Mouse (Mus musculus) midbrain, embryonic 16.5 days (tissue): Measurements from ENCODE around the gene Ptgis. TPM values are rescaled to one million over a fixed set of nuclear protein-coding genes. Genes with fewer than 3 reads are reported as not detected.

Source experiments
- ATAC-seq: fragments of 200-750 bp; cut with Nextera tagmentation; 2 replicates; pipeline ENCODE4 v1.8.0; 2017; ENCODE audit warnings: moderate TSS enrichment
- H3K27ac ChIP-seq: fragments of 300-500 bp; sonication (generic); 2 replicates; pipeline ENCODE4 v1.5.1; 2014; ENCODE audit warnings: mild to moderate bottlenecking, low read length, mixed read lengths
- H3K27me3 ChIP-seq: fragments of 300-500 bp; sonication (generic); 2 replicates; pipeline ENCODE4 v1.6.1; 2014; ENCODE audit warnings: low read depth, low read length, mixed read lengths; ENCODE audit not compliant: control insufficient read depth, insufficient read depth
- H3K36me3 ChIP-seq: fragments of 300-500 bp; sonication (generic); 2 replicates; pipeline ENCODE4 v1.6.1; 2014; ENCODE audit warnings: mild to moderate bottlenecking, low read length, moderate library complexity, mixed read lengths; ENCODE audit not compliant: control insufficient read depth, insufficient read depth
- H3K4me1 ChIP-seq: fragments of 300-500 bp; sonication (generic); 2 replicates; pipeline ENCODE4 v1.6.1; 2014; ENCODE audit warnings: mild to moderate bottlenecking, low read length, mixed read lengths; ENCODE audit not compliant: control insufficient read depth, insufficient read depth
- H3K4me2 ChIP-seq: fragments of 300-500 bp; sonication (generic); 2 replicates; pipeline ENCODE4 v1.6.1; 2014; ENCODE audit warnings: mild to moderate bottlenecking, low read length, mixed read lengths
- H3K4me3 ChIP-seq: fragments of 300-500 bp; sonication (generic); 2 replicates; pipeline ENCODE4 v1.5.1; 2014; ENCODE audit warnings: low read depth, mild to moderate bottlenecking, low read length, moderate library complexity, mixed read lengths
- H3K9ac ChIP-seq: fragments of 300-500 bp; sonication (generic); 2 replicates; pipeline ENCODE4 v1.6.1; 2014; ENCODE audit warnings: low read depth, low read length, mixed read lengths
- H3K9me3 ChIP-seq: fragments of 300-500 bp; sonication (generic); replicated peaks from 2 replicates; pipeline ENCODE4 v1.6.1; 2014; ENCODE audit warnings: mild to moderate bottlenecking, low read length, mixed read lengths; ENCODE audit not compliant: control insufficient read depth, poor library complexity, severe bottlenecking
- WGBS: fragments of 180-500 bp; shearing (Covaris S2); extraction: QIAGEN DNeasy Blood & Tissue Kit; methylation state at CpG from one replicate; pipeline ENCODE4 v1.1.7; 2014; 5-methylcytosine and 5-hydroxymethylcytosine counted together
- polyA plus RNA-seq: library from polyadenylated mRNA; unstranded; fragments of >200 nt; fragmentation: Nextera tagmentation; extraction: Ambion mirVana; gene quantifications from 2 replicates; pipeline ENCODE4 v1.2.1, GENCODE M21; 2015

The Ptgis gene
- polyA plus RNA-seq, 1 experiment from 2014 or later: 3.4 TPM

DNA sequence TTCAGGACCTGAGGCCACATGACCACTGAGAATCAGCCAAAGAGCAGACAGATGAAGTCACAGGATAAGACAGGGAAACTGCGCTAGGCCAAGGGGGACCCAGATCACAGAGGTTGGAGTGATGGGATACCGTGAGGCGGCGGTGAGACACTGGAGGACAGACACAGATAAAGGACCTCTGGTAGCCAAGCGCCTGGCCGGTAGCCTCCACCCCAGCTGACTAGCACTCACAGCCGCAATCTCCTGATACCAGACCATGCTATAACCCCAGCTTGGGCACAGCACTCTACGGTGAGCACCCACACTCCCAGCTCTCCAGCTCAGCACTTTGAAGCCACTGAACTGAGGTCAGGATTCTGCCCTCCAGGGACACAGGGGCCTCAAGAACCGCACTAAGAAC, 76.8 kb downstream of the Ptgis start:
- ATAC-seq: no peak

DNA sequence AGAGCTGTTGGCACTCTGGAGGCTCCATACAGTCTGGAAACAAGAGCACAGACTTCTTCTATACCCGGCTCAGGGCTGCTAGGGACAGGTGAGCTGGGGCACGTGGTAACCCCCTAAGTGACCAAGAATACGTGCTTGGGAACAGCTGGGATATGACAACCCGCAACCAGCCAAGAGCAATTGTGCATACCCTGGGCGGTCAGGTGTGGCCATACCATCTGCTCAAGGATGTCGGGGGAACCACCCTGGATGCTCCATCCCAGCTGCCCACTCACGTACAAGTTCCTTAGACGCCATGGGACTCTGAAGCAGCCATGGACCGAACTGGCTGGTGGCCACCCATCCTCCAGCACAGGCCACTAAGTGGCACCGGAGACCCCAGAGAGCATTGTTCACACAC, 77.3 kb downstream of the Ptgis start:
- no peak for ATAC-seq
- WGBS: 95% methylated on average over 10 of the region's 10 CpGs
- H3K9ac ChIP-seq: no peak overlapping the region

More for the DNA sequence above, 76.8 kb downstream of the Ptgis start:
- Histone ChIP-seq H3K27me3 (no peaks in the 10 kb centered on the region), H3K9me3 (no peaks in the 10 kb centered on the region), H3K4me2 (no peak overlapping the region), H3K9ac (no peak overlapping the region), H3K4me3 (no peak overlapping the region), H3K27ac (no peak overlapping the region), H3K4me1 (no peaks in the 10 kb centered on the region), H3K36me3 (peaks cover 2% of the 10 kb centered on the region; the same call in 1 of the 2 replicates)
- WGBS: 96% methylated on average over 9 of the region's 9 CpGs

DNA sequence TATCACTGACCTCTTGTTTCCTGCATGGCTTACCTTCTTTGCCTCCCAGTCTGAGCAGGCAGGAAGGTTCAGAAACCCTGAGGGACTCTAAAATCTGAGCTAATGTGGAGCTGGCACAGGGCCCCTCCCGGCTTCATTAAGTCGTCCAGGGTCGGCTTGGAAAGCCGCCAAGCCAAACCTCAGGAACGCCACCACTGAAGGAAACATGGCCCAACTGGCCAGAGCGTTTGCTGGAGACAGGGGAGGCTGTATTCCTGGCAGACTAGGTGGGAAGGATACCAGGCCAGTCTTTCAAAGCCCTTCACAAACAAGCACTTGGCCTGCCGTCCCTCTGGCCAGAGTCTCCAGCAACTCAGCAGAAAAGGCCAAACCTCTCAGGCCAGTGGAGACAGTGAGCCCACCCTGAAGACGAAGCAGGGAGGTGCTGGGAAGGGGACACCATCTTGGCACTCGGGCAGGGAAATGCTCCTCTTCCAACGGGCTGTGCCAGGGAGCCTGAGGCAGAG, 77.8 kb downstream of the Ptgis start:
- WGBS: 71% methylated on average over 10 of the region's 10 CpGs
- ATAC-seq: no peak

More for the DNA sequence above, 77.3 kb downstream of the Ptgis start:
- Histone ChIP-seq H3K9me3 (no peaks in the 10 kb centered on the region), H3K4me2 (no peak overlapping the region), H3K4me3 (no peak overlapping the region), H3K27me3 (no peaks in the 10 kb centered on the region), H3K4me1 (no peaks in the 10 kb centered on the region), H3K27ac (no peak overlapping the region), H3K36me3 (peaks cover 2% of the 10 kb centered on the region; the same call in 1 of the 2 replicates)

GRCm38 (mm10) chr2:167159721-167160120, 80.7 kb downstream of the Ptgis start:
- ATAC-seq: no peak

More for the DNA sequence above, 77.8 kb downstream of the Ptgis start:
- H3K9me3 ChIP-seq: no peaks in the 10 kb centered on the region
- no peaks in the 10 kb centered on the region for H3K4me1 ChIP-seq
- H3K36me3 ChIP-seq: peaks cover 2% of the 10 kb centered on the region; the same call in 1 of the 2 replicates
- no peaks in the 10 kb centered on the region for H3K27me3 ChIP-seq
- H3K4me2 ChIP-seq: no peak overlapping the region
- H3K9ac ChIP-seq: no peak overlapping the region
- H3K27ac ChIP-seq: no peak overlapping the region
- H3K4me3 ChIP-seq: no peak overlapping the region

GRCm38 (mm10) chr2:167158780-167159179, 81.6 kb downstream of the Ptgis start:
- Histone ChIP-seq H3K9me3 (no peaks in the 10 kb centered on the region), H3K4me1 (peaks cover 11% of the 10 kb centered on the region), H3K4me3 (no peak overlapping the region), H3K36me3 (peaks cover 2% of the 10 kb centered on the region; the same call in 1 of the 2 replicates), H3K27me3 (no peaks in the 10 kb centered on the region), H3K9ac (no peak overlapping the region), H3K27ac (no peak overlapping the region), H3K4me2 (no peak overlapping the region)
- ATAC-seq: 0 out of 2 replicates have a peak, but pooled peaks have one; percentile 55
- WGBS: 57% methylated on average over 5 of the region's 5 CpGs

More at GRCm38 (mm10) chr2:167159721-167160120, 80.7 kb downstream of the Ptgis start:
- H3K27me3 ChIP-seq: no peaks in the 10 kb centered on the region
- H3K4me3 ChIP-seq: no peak overlapping the region
- H3K27ac ChIP-seq: no peak overlapping the region
- H3K36me3 ChIP-seq: peaks cover 2% of the 10 kb centered on the region; the same call in 1 of the 2 replicates
- peaks cover 11% of the 10 kb centered on the region for H3K4me1 ChIP-seq
- 90% methylated on average over 4 of the region's 4 CpGs for WGBS
- H3K4me2 ChIP-seq: no peak overlapping the region
- no peaks in the 10 kb centered on the region for H3K9me3 ChIP-seq
- no peak overlapping the region for H3K9ac ChIP-seq

DNA sequence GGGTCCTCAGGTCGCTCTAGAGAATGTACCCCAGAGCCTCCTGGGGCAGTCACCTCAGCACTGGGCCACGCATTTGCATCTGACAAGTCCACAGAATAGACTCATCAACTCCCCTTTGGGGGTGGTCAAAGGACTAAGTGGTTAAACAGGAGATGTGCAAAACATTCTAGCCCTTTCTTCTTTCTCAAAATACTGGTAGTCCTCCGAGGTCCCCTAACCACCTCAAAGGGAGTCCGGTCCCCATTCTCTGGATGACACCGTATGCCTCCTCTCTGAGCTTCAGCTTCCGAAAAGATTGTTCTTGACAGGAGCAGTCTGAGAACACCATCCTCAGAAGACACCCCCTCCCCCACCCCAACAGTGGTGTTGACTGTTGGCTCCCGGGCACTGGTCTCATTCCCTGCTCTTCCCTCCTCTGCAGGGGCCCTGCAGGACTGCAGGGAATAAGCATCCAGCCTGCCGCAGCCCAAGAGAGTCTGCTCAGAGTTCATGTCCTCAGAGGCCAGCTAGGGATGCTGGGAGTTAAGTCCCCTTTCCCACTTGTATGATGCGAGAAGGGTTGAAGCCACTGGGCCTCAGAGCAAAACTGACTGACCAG, 84.2 kb downstream of the Ptgis start:
- 38% methylated on average over 9 of the region's 9 CpGs for WGBS
- Histone ChIP-seq H3K27me3 (no peaks in the 10 kb centered on the region), H3K9me3 (no peaks in the 10 kb centered on the region), H3K36me3 (0 out of 2 replicates have a peak, but pooled peaks cover 2% of the 10 kb centered on the region), H3K4me3 (no peak overlapping the region), H3K9ac (no peak overlapping the region), H3K27ac (0 out of 2 replicates have a peak overlapping the region, but pooled peaks have one; percentile 10), H3K4me2 (no peak overlapping the region), H3K4me1 (peaks cover 11% of the 10 kb centered on the region)
- 0 out of 2 replicates have a peak, but pooled peaks have one; percentile 21 for ATAC-seq

DNA sequence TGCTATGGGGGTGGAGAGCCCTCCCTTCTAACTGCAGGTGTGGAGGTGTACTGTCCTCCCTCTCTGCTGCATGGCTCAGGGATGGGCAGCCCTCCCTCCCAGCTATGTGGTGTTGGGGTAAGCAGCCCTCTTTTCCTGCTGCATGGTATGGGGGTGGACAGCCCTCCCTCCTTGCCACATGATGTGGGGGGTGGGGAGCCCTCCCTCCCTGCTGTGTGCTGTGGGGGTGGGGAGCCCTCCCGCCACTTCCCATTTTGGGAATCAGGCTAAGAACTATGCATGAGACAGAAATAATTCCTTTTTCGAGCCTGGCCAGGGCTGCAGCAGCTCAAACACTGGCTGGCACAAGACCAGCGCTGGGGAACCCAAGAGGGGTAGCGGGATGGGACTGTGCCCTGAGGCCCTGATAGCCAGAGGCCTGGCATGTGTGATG, 84.8 kb downstream of the Ptgis start:
- peak; percentile 49; the same call in 1 of the 2 replicates for ATAC-seq
- Histone ChIP-seq H3K4me1 (peaks cover 11% of the 10 kb centered on the region), H3K9ac (peak overlapping the region; percentile 31; the same call in 1 of the 2 replicates), H3K27ac (0 out of 2 replicates have a peak overlapping the region, but pooled peaks have one; percentile 10), H3K9me3 (no peaks in the 10 kb centered on the region), H3K4me3 (no peak overlapping the region), H3K36me3 (no peaks in the 10 kb centered on the region), H3K4me2 (no peak overlapping the region), H3K27me3 (no peaks in the 10 kb centered on the region)
- WGBS: 34% methylated on average over 4 of the region's 4 CpGs

DNA sequence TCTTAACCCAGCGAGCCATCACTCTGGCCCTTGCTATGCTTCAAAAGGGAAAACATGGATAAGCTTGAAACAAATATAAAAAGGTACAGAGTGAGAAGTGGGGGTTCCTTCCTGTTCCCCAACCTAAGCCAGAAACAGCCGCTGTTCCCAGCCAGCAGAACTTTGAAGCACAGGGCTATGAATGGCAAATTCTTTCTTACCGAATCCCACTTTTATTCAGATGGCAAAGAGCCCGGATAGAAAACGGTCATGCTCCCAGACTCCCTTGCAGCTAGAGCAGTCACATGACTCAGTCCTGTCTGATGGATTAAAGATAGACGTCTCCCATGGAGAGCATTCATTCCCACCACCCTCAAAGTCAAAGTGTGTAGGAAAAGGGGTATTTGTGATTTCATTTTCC, 89.5 kb downstream of the Ptgis start:
- H3K27me3 ChIP-seq: no peaks in the 10 kb centered on the region
- H3K27ac ChIP-seq: no peak overlapping the region
- no peak overlapping the region for H3K4me2 ChIP-seq
- H3K4me1 ChIP-seq: peaks cover 18% of the 10 kb centered on the region
- H3K4me3 ChIP-seq: no peak overlapping the region
- no peak overlapping the region for H3K9ac ChIP-seq
- WGBS: 90% methylated on average over 6 of the region's 6 CpGs
- H3K9me3 ChIP-seq: no peaks in the 10 kb centered on the region
- H3K36me3 ChIP-seq: peaks cover 4% of the 10 kb centered on the region; the same call in 1 of the 2 replicates
- ATAC-seq: no peak

DNA sequence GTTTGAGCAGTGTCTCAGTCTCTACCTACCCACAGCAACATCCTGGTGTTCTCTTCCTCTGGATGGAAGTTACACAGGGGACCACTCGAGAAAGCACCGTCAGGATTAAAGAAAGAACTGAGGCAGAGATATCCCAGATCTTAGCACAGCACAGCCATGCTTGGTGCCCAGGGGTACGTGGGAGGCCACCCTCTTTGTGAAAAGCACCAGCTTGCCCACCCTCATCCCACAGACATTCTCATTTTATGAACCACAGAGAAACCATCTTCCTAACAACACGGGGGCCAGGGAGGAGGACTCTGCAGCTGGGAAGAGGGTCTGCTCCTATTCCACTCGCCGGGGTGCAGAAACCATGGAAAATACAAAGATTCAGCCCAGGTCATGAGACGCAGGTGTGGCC, 90.3 kb downstream of the Ptgis start:
- ATAC-seq: no peak
- H3K9me3 ChIP-seq: no peaks in the 10 kb centered on the region
- 89% methylated on average over 7 of the region's 7 CpGs for WGBS
- H3K9ac ChIP-seq: no peak overlapping the region
- H3K27me3 ChIP-seq: no peaks in the 10 kb centered on the region
- H3K36me3 ChIP-seq: peaks cover 4% of the 10 kb centered on the region; the same call in 1 of the 2 replicates
- no peak overlapping the region for H3K27ac ChIP-seq
- no peak overlapping the region for H3K4me2 ChIP-seq
- H3K4me3 ChIP-seq: no peak overlapping the region
- peaks cover 11% of the 10 kb centered on the region for H3K4me1 ChIP-seq
